Mouse (Mus musculus) testis, postnatal 10 days (tissue): ENCODE data around the gene Ulk1.

ENCODE experiments used
- DNase-seq: peaks from one replicate; pipeline ENCODE4 v3.0.0; 2021; ENCODE audit warnings: low spot score

Gene Ulk1

GRCm38 (mm10) chr5:110769272-110769671 is 40.6 kb downstream of the Ulk1 start:
- DNase-seq, result no peak

- DNase-seq, result no peak
Observed at GRCm38 (mm10) chr5:110763890-110764289, 46.0 kb downstream of the Ulk1 start.

- no peak for DNase-seq
Observed at GRCm38 (mm10) chr5:110745021-110745420, 64.9 kb downstream of the Ulk1 start.

- DNase-seq, result no peak
Observed at GRCm38 (mm10) chr5:110739496-110740275, 70.2 kb downstream of the Ulk1 start.

- DNase-seq, result no peak
Observed at GRCm38 (mm10) chr5:110735606-110736005, 74.3 kb downstream of the Ulk1 start.
